Mouse (Mus musculus): ENCODE results near the gene Foxp1.

- TF ChIP-seq POLR2A (IDR thresholded peaks at IDR 0.05; ENCODE audit: borderline replicate concordance, extremely low read depth, insufficient read depth, insufficient read length, poor library complexity, severe bottlenecking) (no peak), CTCF (IDR thresholded peaks at IDR 0.05; ENCODE audit: borderline replicate concordance, extremely low read depth, insufficient read depth, insufficient read length) (no peak)
Observed at GRCm38 (mm10) chr6:99478873-99479650, 43.5 kb downstream of the Foxp1 start.

Data from brain, embryonic 14.5 days (tissue).